Mouse (Mus musculus): ENCODE data around the gene Orai2. TPM values are rescaled to one million over a fixed set of nuclear protein-coding genes. Genes with fewer than 3 reads are reported as not detected.
A peak's percentile ranks its signal among the peaks of the same experiment; 100 is the strongest.
"Not testable (repeated sequence)": the region's sequence is repeated elsewhere in the genome, so short reads cannot be mapped to it uniquely, and the experiment has no call there.

The Orai2 gene
- polyA plus RNA-seq, 1 experiment from 2014 or later, result 10.3 TPM

GRCm38 (mm10) chr5:136171363-136172341 lies 1.1 kb upstream of the Orai2 start:
- peak overlapping the region; percentile 68 for H3K27ac ChIP-seq
- H3K9me3 ChIP-seq, result no peaks in the 10 kb centered on the region
- H3K9ac ChIP-seq, result no peak overlapping the region
- peak overlapping the region; percentile 90 for H3K4me2 ChIP-seq
- WGBS, result 27% methylated on average over 17 of the region's 17 CpGs
- peak overlapping the region; percentile 53 for H3K4me3 ChIP-seq
- no peaks in the 10 kb centered on the region for H3K27me3 ChIP-seq
- peaks cover 32% of the 10 kb centered on the region for H3K4me1 ChIP-seq
- H3K36me3 ChIP-seq, result no peaks in the 10 kb centered on the region
- no peak for ATAC-seq (ENCODE audit: insufficient number of reproducible peaks, low FRiP score, low TSS enrichment, low read depth)

- peak overlapping the region; percentile 68; the same call in 1 of the 2 replicates for H3K27ac ChIP-seq
- peaks cover 32% of the 10 kb centered on the region for H3K4me1 ChIP-seq
- H3K9me3 ChIP-seq, result no peaks in the 10 kb centered on the region
- H3K27me3 ChIP-seq, result no peaks in the 10 kb centered on the region
- H3K4me3 ChIP-seq, result peak overlapping the region; percentile 53
- H3K9ac ChIP-seq, result peak overlapping the region; percentile 35
- no peaks in the 10 kb centered on the region for H3K36me3 ChIP-seq
- peak overlapping the region; percentile 90 for H3K4me2 ChIP-seq
- peak; percentile 30; the same call in 1 of the 2 replicates for ATAC-seq (ENCODE audit: insufficient number of reproducible peaks, low FRiP score, low TSS enrichment, low read depth)
- WGBS, result 12% methylated on average over 15 of the region's 15 CpGs
These were observed 644 bp downstream of the Orai2 start for GRCm38 (mm10) chr5:136169626-136170511.

- H3K9ac ChIP-seq, result no peak overlapping the region
- H3K4me3 ChIP-seq, result no peak overlapping the region
- no peak for ATAC-seq (ENCODE audit: insufficient number of reproducible peaks, low FRiP score, low TSS enrichment, low read depth)
- peaks cover 23% of the 10 kb centered on the region for H3K4me1 ChIP-seq
- no peak overlapping the region for H3K27ac ChIP-seq
- no peak overlapping the region for H3K4me2 ChIP-seq
- WGBS, result 93% methylated on average over 3 of the region's 3 CpGs
- no peaks in the 10 kb centered on the region for H3K36me3 ChIP-seq
- no peaks in the 10 kb centered on the region for H3K27me3 ChIP-seq
- no peaks in the 10 kb centered on the region for H3K9me3 ChIP-seq
These were observed 2.4 kb downstream of the Orai2 start for GRCm38 (mm10) chr5:136168071-136168470.

GRCm38 (mm10) chr5:136167296-136167695 lies 3.2 kb downstream of the Orai2 start:
- whole genome bisulfite sequencing, result 89% methylated on average over 4 of the region's 4 CpGs
- no peaks in the 10 kb centered on the region for H3K27me3 ChIP-seq
- no peak for ATAC-seq (ENCODE audit: insufficient number of reproducible peaks, low FRiP score, low TSS enrichment, low read depth)
- H3K36me3 ChIP-seq, result no peaks in the 10 kb centered on the region
- no peak overlapping the region for H3K4me3 ChIP-seq
- H3K9ac ChIP-seq, result no peak overlapping the region
- no peaks in the 10 kb centered on the region for H3K9me3 ChIP-seq
- H3K4me1 ChIP-seq, result peaks cover 23% of the 10 kb centered on the region
- no peak overlapping the region for H3K4me2 ChIP-seq
- no peak overlapping the region for H3K27ac ChIP-seq

- peaks cover 7% of the 10 kb centered on the region; the same call in 1 of the 2 replicates for H3K4me1 ChIP-seq
- no peak for ATAC-seq (ENCODE audit: insufficient number of reproducible peaks, low FRiP score, low TSS enrichment, low read depth)
- H3K9me3 ChIP-seq, result no peaks in the 10 kb centered on the region
- no peak overlapping the region for H3K27ac ChIP-seq
- no peak overlapping the region for H3K9ac ChIP-seq
- H3K36me3 ChIP-seq, result no peaks in the 10 kb centered on the region
- H3K4me3 ChIP-seq, result no peak overlapping the region
- no peak overlapping the region for H3K4me2 ChIP-seq
- WGBS, result 70% methylated on average over 8 of the region's 8 CpGs
- no peaks in the 10 kb centered on the region for H3K27me3 ChIP-seq
These were observed 5.3 kb downstream of the Orai2 start for GRCm38 (mm10) chr5:136165246-136165645.

GRCm38 (mm10) chr5:136163807-136164474 lies 6.6 kb downstream of the Orai2 start:
- H3K27me3 ChIP-seq, result no peaks in the 10 kb centered on the region
- H3K9ac ChIP-seq, result no peak overlapping the region
- H3K4me1 ChIP-seq, result no peaks in the 10 kb centered on the region
- ATAC-seq (ENCODE audit: insufficient number of reproducible peaks, low FRiP score, low TSS enrichment, low read depth), result no peak
- no peaks in the 10 kb centered on the region for H3K36me3 ChIP-seq
- H3K4me2 ChIP-seq, result no peak overlapping the region
- H3K4me3 ChIP-seq, result no peak overlapping the region
- no peak overlapping the region for H3K27ac ChIP-seq
- no peaks in the 10 kb centered on the region for H3K9me3 ChIP-seq
- WGBS, result 84% methylated on average over 11 of the region's 11 CpGs

- H3K9me3 ChIP-seq; H3K27ac ChIP-seq; H3K4me1 ChIP-seq; ATAC-seq (ENCODE audit: insufficient number of reproducible peaks, low FRiP score, low TSS enrichment, low read depth); H3K36me3 ChIP-seq; H3K4me2 ChIP-seq; H3K4me3 ChIP-seq; H3K27me3 ChIP-seq; H3K9ac ChIP-seq: not testable (repeated sequence)
- 82% methylated on average over 11 of the region's 12 CpGs for WGBS
These were observed 10.4 kb downstream of the Orai2 start for GRCm38 (mm10) chr5:136160084-136160483.

- Histone ChIP-seq H3K27ac (no peak overlapping the region), H3K4me1 (no peaks in the 10 kb centered on the region), H3K4me2 (no peak overlapping the region), H3K4me3 (no peak overlapping the region), H3K9ac (no peak overlapping the region), H3K36me3 (no peaks in the 10 kb centered on the region), H3K27me3 (no peaks in the 10 kb centered on the region), H3K9me3 (no peaks in the 10 kb centered on the region)
- WGBS, result 79% methylated on average over 5 of the region's 5 CpGs
- no peak for ATAC-seq (ENCODE audit: insufficient number of reproducible peaks, low FRiP score, low TSS enrichment, low read depth)
These were observed 15.1 kb downstream of the Orai2 start for GRCm38 (mm10) chr5:136155399-136155798.

GRCm38 (mm10) chr5:136152365-136152764 lies 18.1 kb downstream of the Orai2 start:
- H3K27ac ChIP-seq, result no peak overlapping the region; the same call in 1 of the 2 replicates
- no peaks in the 10 kb centered on the region for H3K36me3 ChIP-seq
- 58% methylated on average over 8 of the region's 8 CpGs for WGBS
- no peaks in the 10 kb centered on the region for H3K27me3 ChIP-seq
- H3K9ac ChIP-seq, result no peak overlapping the region
- H3K4me3 ChIP-seq, result no peak overlapping the region
- H3K4me2 ChIP-seq, result no peak overlapping the region
- no peaks in the 10 kb centered on the region for H3K9me3 ChIP-seq
- ATAC-seq (ENCODE audit: insufficient number of reproducible peaks, low FRiP score, low TSS enrichment, low read depth), result no peak
- H3K4me1 ChIP-seq, result no peaks in the 10 kb centered on the region

GRCm38 (mm10) chr5:136149134-136149576 lies 21.4 kb downstream of the Orai2 start:
- H3K27me3 ChIP-seq; H3K4me2 ChIP-seq; H3K9ac ChIP-seq; ATAC-seq (ENCODE audit: insufficient number of reproducible peaks, low FRiP score, low TSS enrichment, low read depth); H3K27ac ChIP-seq; H3K9me3 ChIP-seq; H3K36me3 ChIP-seq; H3K4me3 ChIP-seq; H3K4me1 ChIP-seq: not testable (repeated sequence)
- whole genome bisulfite sequencing, result 65% methylated on average over 5 of the region's 5 CpGs

GRCm38 (mm10) chr5:136147704-136148103 lies 22.8 kb downstream of the Orai2 start:
- WGBS, result 63% methylated on average over 8 of the region's 8 CpGs
- no peak overlapping the region for H3K27ac ChIP-seq
- no peaks in the 10 kb centered on the region for H3K27me3 ChIP-seq
- H3K4me1 ChIP-seq, result no peaks in the 10 kb centered on the region
- H3K9me3 ChIP-seq, result no peaks in the 10 kb centered on the region
- H3K4me2 ChIP-seq, result no peak overlapping the region
- H3K4me3 ChIP-seq, result no peak overlapping the region
- no peak for ATAC-seq (ENCODE audit: insufficient number of reproducible peaks, low FRiP score, low TSS enrichment, low read depth)
- no peak overlapping the region for H3K9ac ChIP-seq
- H3K36me3 ChIP-seq, result no peaks in the 10 kb centered on the region

Measured in limb, embryonic 15.5 days (tissue).